Mouse (Mus musculus): Measurements from ENCODE around the gene Tecpr2. TPM values are rescaled to one million over a fixed set of nuclear protein-coding genes. Genes with fewer than 3 reads are reported as not detected.

The Tecpr2 gene
- total RNA-seq, 2 experiments from 2014 or later: 2.4 to 2.9 TPM

- DNase-seq (ENCODE audit: low spot score): no peak
These were observed 116.7 kb downstream of the Tecpr2 start for GRCm38 (mm10) chr12:111005803-111006202.

DNA sequence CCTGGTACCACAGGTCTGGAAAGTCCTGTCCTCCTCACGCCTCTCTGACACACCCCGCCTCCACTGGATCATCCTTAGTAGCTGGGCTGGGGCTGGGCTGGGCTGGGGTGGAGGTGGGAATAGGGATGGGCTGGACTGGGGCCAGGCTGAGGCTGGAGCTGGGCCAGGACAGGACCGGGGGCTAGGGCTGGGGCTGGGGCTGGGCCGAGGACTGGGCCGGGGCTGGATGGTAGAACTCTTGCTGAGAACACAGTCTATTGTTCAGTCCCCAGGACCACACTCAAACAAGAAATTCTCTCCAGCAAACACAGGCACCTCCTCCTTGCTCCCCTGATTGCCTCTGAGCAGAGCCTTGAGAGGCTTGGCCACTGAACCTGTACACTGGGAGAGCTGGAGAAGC lies 117.3 kb downstream of the Tecpr2 start:
- DNase-seq (ENCODE audit: low spot score): no peak

DNA sequence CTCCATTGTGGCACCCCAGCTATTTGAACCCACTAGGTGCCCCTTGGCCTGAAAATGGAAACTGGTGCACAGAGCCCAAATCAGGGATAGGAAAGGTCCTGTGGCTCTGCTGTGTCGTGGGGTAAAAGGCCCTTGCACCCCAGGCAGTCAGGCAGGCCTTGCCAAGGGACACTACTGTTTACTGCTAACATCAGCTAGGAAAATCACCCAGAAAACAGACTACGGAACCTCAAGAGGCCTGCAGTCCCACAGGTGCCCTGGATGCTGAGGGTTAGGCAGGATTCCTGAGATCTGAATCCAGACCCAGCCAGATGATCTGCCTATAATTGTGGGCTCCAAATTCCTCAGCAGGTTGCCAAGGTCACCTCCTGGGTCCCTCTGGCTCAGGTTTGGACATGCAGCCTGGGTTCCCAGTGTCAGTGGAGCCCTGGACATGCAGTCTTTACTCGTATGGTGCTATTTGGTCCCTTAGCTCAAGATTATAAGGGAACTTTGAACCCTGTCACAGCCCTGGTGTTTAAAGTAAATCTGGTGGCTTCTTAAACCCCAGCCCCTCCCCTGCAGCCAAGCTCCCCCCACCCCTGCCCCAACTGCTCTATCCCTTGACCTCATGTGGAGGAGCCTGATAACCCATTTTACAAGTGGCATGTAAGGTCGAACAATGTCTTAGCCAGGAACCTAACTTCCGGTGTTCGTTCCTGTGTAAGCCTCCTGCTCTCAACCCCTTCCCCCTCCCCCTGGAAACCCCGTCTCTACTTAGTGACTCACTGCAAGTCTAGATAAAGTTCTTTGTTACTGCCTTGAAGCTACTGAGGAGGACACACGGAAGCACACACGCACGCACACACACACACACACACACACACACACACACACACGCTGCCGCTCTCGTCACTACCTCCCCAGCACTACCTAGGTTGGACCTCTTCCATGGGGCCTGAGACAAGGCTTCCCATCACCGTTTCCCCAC lies 118.4 kb downstream of the Tecpr2 start:
- no peak for DNase-seq (ENCODE audit: low spot score)

DNA sequence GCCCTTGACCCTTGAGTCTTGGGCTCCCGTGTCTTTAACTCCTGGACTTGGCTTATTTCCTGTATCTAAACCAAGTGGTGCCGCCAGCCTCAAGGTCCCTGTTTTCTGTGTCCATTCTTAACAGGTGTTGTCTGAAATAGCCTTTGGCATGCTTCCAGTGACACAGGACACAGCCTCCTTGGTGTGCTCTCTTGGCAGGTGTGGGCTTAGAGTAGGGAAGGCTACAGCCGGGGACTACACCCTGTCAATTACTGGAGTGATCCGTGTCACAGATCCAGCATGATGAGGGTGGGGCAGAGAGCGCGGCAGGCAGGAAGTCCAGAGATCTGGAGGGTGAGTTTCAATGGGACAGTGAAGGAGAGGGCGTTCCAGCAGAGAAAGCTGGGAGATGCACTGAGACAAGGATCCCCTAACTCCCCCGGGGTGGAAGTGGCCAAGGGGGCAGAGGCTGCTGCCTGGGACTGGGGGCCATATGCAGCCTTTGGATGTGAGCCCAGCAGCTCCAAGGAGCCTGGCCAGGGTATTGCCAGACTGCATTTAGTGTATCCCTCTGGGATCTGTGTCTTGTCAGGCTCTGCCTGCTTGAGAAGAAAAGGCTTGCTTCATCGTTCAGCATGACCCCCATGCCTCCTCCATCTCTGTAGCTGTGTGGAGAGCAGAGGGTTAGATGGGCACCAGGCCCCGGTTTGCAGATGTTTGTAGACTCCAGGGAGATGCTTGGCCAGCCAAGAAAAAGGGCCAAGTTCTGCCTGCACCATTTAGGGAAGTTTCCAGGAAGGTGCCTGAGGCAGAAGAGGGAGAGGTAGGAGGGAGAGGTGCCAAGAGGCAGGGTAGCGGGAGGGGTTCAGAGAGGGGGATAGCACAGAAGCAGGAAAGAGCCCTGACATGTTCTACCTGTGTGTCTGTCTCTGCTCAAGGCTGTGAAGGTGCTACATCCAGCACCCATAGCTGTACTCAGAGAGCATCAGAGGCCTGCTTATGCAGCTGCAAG lies 119.7 kb downstream of the Tecpr2 start:
- no peak for DNase-seq (ENCODE audit: low spot score)

DNA sequence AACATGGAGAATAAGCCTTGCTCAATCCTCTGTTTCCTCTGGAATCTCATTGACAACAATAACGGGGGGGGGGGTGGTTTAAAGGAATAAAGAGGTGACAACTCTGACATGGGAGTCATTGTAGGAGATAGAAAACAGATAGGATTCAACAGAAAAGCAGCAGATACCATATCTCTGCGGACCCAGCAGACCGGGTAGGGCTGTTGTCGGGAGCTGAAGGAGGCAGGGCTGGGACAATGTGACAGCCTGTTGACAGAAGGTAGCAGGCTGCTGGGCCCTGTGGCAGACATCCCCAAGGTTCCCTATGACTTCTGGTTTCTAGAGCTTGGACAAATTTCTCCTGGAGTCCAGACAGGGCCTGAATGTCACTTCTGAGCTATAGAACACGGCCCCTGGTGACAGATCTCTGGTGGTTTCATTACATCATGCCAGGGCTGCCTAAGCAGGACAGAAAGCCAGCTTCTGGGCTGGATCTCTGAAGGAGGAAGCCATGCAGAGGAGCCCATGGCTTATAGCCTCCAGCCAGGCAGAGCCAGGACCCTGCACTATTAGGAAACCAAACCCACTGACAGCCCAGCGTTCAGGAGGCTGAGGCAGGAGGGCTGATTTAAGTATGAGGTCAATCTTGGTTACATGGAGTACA lies 120.7 kb downstream of the Tecpr2 start:
- no peak for DNase-seq (ENCODE audit: low spot score)

DNA sequence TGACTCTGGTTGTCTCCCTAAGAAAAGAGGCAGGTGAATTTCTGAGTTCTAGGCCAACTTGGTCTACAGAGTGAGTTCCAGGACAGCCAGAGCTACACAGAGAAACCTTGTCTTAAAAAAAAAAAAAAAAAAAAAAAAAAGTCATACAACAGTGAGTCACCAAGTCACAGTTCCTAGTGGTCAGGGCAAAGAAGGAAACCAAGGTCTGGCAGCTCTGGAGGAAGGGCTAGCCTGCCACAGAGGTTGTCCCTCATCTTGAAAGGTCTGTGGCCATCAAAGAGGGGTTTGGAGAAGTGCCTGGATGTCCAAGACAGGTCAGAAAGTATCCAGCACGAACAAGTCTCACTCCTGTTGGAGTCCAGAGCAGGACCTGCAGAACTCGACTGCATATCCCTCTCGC lies 127.7 kb downstream of the Tecpr2 start:
- DNase-seq (ENCODE audit: low spot score): no peak

GRCm38 (mm10) chr12:111018068-111018467 lies 129.0 kb downstream of the Tecpr2 start:
- DNase-seq (ENCODE audit: low spot score): no peak

DNA sequence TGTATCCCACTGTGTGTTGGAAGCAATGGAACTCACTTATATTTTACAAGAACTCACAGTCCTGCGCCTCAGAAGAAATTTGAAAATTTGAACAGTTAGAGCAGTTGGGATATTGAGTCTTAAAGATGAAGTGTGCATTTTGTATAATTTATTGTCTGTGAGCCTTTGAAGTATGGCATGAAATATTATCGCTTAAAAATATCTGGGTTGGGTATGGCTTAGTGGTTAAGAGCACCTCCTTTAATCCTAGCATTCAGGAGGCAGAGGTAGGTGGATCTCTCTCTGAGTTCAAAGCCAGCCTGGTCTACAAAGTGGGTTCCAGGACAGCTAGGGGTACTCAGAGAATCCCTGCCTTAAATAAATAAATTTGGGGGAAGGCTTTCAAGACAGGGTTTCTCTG lies 130.0 kb downstream of the Tecpr2 start:
- DNase-seq (ENCODE audit: low spot score): no peak

- DNase-seq (ENCODE audit: low spot score): no peak
These were observed 132.1 kb downstream of the Tecpr2 start for GRCm38 (mm10) chr12:111021138-111021537.

DNA sequence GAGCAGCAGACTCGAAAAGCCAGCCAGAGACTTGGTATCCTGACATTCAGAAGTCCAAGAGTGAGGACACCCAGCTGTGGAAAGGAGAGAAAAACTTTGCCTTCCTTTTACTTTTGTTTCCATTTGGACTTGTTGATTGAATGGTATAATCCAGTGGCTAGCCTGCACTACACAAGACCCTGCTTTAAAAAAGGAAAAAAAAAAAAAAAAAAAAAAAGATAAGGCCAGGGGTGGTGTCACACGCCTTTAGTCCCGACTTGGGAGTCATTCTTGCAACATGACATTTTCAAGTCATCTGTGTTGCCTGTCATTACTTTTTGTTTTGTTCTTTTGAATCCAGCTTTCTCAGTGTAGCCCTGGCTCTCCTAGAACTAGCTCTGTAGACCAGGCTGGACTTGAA lies 132.5 kb downstream of the Tecpr2 start:
- DNase-seq (ENCODE audit: low spot score): no peak

Other genes starting within 250 kb of the Tecpr2 start
- not detected for gene 1700001K19Rik, start 206.6 kb upstream of the Tecpr2 start, total RNA-seq (2021)
- 100 to 1,000 TPM in 1 of 2 experiments, 10 to 100 TPM in 1; 46.1 to 109 TPM for gene Hsp90aa1, start 186.5 kb upstream of the Tecpr2 start, total RNA-seq (2021)
- 10 to 100 TPM; 16.6 to 17.4 TPM for gene Wdr20, start 151.3 kb upstream of the Tecpr2 start, total RNA-seq (2021)
- gene Mok, start 48.3 kb upstream of the Tecpr2 start, total RNA-seq (2021): under 1 TPM in 1 of 2 experiments, not detected in 1; 0.27 TPM
- gene Zfp839, start 39.0 kb upstream of the Tecpr2 start, total RNA-seq (2021): 1 to 10 TPM; 6.8 to 8.0 TPM
- 10 to 100 TPM; 20.8 to 24.9 TPM for gene Cinp, start 119 bp upstream of the Tecpr2 start, total RNA-seq (2021)
- gene Ankrd9, start 89.8 kb downstream of the Tecpr2 start, total RNA-seq (2021): 100 to 1,000 TPM; 109 to 181 TPM
- gene Rcor1, start 150.1 kb downstream of the Tecpr2 start, total RNA-seq (2021): 1 to 10 TPM; 6.1 to 8.1 TPM

Measured in gastrocnemius, adult 18-20 months (tissue).